Mouse (Mus musculus): Measurements from ENCODE around the gene Slc10a1. TPM values are rescaled to one million over a fixed set of nuclear protein-coding genes. Genes with fewer than 3 reads are reported as not detected.
A peak's percentile ranks its signal among the peaks of the same experiment; 100 is the strongest.
"Not testable (repeated sequence)": the region's sequence is repeated elsewhere in the genome, so short reads cannot be mapped to it uniquely, and the experiment has no call there.

Slc10a1 gene
- total RNA-seq, 2 experiments from 2014 or later: not detected

- intact Hi-C loops (cut with DNase I): no loop called here
- DNase-seq (ENCODE audit: low spot score in 2 of 2): no peak
These were observed 1.7 kb upstream of the Slc10a1 start for GRCm38 (mm10) chr12:80970181-80970705.

DNA sequence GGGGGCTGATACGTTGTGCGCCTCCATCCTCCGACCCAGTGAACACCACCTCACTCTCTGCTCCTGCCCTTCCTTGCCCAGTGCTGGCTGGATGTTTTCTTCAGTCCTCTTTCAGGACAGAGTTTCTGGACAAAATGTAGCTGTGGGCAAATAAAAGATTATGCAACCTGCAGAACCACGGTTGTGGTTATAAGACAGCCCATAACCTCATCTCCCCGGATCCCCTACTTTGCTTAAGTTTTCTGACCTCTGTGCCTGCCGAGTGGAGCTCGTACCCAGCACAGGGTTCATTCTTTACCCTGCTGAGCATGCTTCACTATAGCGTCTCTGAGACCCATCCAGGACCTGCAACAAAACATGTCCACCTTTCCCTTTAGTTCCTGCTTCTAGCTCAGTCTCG lies 587 bp downstream of the Slc10a1 start:
- DNase-seq (ENCODE audit: low spot score in 2 of 2): no peak
- intact Hi-C loops (cut with DNase I): no loop called here

DNA sequence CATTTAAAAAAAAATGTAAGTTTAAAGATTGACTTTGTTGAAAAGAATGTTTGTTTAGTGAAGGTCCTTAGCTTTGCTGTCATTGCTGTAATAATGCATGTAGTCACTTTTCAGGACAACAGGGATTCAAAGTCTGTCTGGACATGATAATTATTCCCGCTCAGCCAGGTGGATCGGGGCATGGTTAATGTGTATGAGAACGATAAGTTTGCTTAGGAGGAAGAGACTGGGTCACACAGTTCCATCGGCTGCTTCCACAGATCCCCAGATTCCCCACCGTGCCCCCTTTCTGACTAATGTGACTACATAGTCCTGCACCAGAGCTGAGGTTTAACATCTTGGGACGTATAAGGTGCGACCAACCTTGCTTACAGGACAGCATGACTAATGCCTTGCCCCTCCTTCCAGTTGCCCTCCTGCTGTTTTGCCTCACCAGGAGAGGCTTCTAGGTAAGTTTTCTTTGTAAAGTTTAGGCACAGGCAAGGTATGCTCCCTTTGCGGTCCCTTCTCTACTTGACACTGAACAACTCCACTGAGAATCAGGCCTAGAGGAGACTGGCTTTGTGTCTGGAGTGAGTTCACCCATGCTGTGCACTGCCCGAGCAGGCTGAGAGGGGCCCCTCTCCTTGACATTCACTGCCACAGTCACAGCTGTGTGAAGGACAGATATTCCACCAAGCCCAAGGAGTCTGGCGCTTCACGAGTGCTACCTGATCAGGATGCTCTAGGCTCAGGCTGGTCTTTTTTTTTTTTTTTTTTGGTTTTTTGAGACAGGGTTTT lies 2.3 kb downstream of the Slc10a1 start:
- intact Hi-C loops (cut with DNase I): no loop called here
- DNase-seq (ENCODE audit: low spot score in 2 of 2): no peak

DNA sequence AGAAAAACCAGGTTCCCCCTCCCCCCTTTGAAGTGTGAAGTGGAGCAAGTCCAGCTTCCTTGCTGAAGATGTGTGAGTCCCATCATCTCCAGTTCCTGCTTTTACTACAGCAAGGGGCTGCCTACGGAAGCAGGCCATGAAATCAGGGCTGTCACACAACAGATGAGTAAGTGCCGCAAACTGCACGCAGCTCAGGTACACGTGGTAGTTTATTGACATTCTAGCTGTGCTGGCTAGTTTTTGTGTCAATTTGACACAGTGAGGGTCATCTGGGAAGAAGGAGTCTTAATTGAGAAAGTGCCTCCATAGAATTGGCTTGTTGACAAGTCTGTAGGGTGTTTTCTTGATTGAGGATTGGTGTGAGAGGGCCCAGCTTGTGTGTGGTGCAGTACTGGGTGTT lies 5.9 kb downstream of the Slc10a1 start:
- no peak for DNase-seq (ENCODE audit: low spot score in 2 of 2)
- intact Hi-C loops (cut with DNase I): no loop called here

DNA sequence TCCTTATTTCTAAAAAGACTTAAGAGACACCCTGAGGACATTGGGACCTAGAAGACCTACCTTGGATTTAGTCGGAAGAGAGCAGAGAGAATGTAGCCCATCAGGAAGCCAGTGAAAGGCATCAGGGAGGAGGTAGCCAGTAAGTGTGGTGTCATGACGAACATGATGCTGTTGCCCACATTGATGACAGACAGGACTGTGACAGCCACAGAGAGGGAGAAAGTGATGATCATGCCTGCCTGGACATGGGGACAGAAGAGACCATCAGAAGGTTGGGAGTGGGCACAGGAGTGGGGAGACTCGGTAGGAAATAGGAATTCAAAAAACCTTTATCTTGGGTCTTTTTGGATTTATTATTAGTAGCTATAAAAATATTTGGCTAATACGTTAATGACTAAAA lies 10.5 kb downstream of the Slc10a1 start:
- intact Hi-C loops (cut with DNase I): no loop called here
- DNase-seq (ENCODE audit: low spot score in 2 of 2): no peak

- intact Hi-C loops (cut with DNase I): no loop called here
These were observed 12.5 kb downstream of the Slc10a1 start for GRCm38 (mm10) chr12:80956039-80956438.

DNA sequence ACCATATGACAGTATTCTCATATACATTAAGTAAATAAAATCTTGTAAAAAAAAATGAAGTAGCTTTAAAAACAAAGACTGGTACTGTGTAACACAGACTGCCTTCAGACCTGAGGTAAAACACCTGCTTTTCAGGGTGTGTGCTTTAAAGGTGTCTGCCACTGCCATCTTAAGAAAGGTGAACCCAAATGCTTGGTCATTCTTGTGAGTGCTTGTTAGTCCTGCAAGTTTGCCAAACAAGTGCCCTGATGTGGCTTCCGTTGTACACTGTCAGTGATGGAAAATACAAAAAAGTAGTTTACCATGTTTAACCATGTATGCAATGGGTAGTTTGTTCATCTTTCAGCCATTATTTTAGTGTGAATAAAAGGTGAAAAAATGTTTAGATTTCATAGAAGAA lies 16.0 kb downstream of the Slc10a1 start:
- no peak for DNase-seq (ENCODE audit: low spot score in 2 of 2)
- intact Hi-C loops (cut with DNase I): no loop called here

More at GRCm38 (mm10) chr12:80956039-80956438, 12.5 kb downstream of the Slc10a1 start:
- no peak for DNase-seq (ENCODE audit: low spot score in 2 of 2)

DNA sequence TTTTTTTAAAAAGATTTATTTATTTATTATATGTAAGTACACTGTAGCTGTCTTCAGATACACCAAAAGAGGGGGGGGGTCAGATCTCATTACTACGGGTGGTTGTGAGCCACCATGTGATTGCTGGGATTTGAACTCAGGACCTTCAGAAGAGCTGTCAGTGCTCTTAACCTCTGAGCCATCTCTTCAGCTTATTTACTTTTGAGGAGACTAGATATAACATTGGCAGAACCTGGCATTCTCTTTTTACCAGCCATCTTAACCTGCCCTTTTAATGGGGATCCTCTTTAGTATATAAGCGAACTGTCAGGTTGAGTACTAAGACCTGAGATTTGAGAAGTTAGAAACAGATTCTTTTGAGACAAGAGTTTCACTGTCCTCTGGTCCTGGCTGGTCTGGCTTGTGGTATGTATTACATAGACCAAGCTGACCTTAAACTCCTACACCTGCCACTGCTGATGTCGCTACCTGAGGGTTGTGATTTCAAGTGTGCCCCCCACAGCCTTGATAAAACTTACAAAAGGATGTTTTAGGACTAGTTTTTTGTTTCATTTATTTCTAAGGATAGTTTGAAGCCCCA lies 16.8 kb downstream of the Slc10a1 start:
- no peak for DNase-seq (ENCODE audit: low spot score in 2 of 2)
- intact Hi-C loops (cut with DNase I): no loop called here

- DNase-seq (ENCODE audit: low spot score in 2 of 2): not testable (repeated sequence)
- intact Hi-C loops (cut with DNase I): loop anchor here (5.0 kb wide), 1 partner anchor 157 kb away; the partner anchor contains the start of gene Susd6
These were observed 18.9 kb downstream of the Slc10a1 start for GRCm38 (mm10) chr12:80949603-80950002.

DNA sequence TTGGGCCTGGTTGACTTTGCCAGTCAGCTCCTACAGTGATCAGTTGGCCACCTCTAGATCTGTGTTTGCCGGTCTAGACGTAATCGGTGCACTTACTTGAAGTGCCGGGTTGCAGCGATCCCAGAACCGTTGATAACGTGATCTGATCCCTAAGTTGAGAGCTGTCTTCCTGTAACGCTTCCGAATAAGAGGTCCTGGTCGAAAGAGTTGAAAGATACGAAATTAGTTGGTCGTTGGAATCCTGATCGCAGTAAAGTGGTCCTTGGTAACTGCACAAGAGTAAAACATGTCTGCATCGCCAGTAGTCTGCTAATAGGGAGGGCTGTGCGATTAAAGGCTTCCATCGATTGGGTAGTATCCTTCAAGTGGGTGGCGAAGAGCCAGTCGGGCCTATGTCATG lies 20.3 kb downstream of the Slc10a1 start:
- DNase-seq (ENCODE audit: low spot score in 2 of 2): no peak
- intact Hi-C loops (cut with DNase I): loop anchor here (5.0 kb wide), 1 partner anchor 156 kb away; the partner anchor contains the start of gene Susd6

DNA sequence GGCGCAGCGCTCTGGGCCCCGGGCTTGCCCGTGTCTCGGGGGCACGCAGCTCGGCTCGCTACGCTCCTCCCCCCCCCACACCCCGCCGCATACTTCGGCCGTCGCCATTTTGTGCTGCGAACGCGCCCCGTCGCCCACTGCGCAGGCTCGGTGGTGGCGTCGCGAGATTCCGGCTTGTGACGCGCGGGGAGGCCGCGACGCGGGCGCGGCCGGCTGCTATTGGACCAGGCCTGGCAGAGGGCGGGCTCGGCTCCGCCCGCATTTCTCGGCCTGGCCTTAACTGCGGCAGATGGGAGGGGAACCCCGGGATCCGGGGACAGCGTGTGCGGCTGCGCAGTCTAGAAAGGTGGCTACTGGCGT lies 22.5 kb downstream of the Slc10a1 start:
- intact Hi-C loops (cut with DNase I): loop anchor here (5.0 kb wide), 1 partner anchor 154 kb away; the partner anchor contains the start of gene Susd6
- DNase-seq (ENCODE audit: low spot score in 2 of 2): peak; percentile 95 to 96

- peak; percentile 97 for DNase-seq (ENCODE audit: low spot score in 2 of 2)
- intact Hi-C loops (cut with DNase I): loop anchor here (5.0 kb wide), 1 partner anchor 153 kb away; the partner anchor contains the start of gene Susd6
These were observed 23.0 kb downstream of the Slc10a1 start, which contains the start of gene Srsf5 for GRCm38 (mm10) chr12:80945334-80945995. Srsf5 (plus strand) TSS chr12:80945504.

DNA sequence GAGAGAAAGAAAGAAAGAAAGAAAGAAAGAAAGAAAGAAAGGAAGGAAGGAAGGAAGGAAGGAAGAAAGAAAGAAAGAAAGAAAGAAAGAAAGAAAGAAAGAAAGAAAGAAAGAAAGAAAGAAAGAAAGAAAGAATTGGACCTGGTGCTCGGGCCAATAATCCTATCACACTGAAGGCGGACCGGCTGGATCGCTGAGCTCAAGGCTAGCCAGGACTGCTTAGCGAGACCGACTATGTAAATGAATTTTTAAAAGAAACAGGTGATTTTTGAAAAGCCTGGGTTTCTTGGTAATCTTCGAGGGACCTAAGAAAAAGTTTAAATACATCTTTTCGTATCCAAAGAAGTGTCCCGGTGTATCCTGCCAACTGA lies 23.6 kb downstream of the Slc10a1 start:
- intact Hi-C loops (cut with DNase I): loop anchor here (5.0 kb wide), 1 partner anchor 153 kb away; the partner anchor contains the start of gene Susd6
- DNase-seq (ENCODE audit: low spot score in 2 of 2): not testable (repeated sequence)

DNA sequence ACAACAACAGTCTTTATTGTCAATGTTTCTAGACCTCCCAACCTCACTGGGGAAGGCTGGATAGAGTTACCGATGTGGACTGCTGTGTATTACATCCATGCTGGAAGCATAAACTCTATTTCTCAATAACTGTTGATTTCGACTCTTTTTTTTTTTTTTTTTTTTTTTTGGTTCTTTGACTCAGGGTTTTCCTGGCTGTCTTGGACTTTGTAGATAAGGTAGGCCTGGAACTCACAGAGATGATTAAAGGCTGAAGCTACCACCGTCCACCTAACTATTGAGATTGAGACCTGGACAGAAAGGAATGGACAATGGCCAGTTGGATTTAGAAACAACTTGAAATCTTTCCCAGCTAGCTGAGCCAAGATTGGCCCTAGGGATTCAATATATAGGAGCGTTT lies 24.3 kb downstream of the Slc10a1 start:
- intact Hi-C loops (cut with DNase I): no loop called here
- no peak for DNase-seq (ENCODE audit: low spot score in 2 of 2)

GRCm38 (mm10) chr12:80943395-80943794 lies 25.1 kb downstream of the Slc10a1 start:
- intact Hi-C loops (cut with DNase I): no loop called here
- no peak for DNase-seq (ENCODE audit: low spot score in 2 of 2)

GRCm38 (mm10) chr12:80941886-80942285 lies 26.6 kb downstream of the Slc10a1 start:
- no peak for DNase-seq (ENCODE audit: low spot score in 2 of 2)
- intact Hi-C loops (cut with DNase I): no loop called here

- DNase-seq (ENCODE audit: low spot score in 2 of 2): no peak
- intact Hi-C loops (cut with DNase I): no loop called here
These were observed 29.3 kb downstream of the Slc10a1 start for GRCm38 (mm10) chr12:80939165-80939564.

- DNase-seq (ENCODE audit: low spot score in 2 of 2): no peak
- intact Hi-C loops (cut with DNase I): no loop called here
These were observed 29.9 kb downstream of the Slc10a1 start for GRCm38 (mm10) chr12:80938642-80939041.

DNA sequence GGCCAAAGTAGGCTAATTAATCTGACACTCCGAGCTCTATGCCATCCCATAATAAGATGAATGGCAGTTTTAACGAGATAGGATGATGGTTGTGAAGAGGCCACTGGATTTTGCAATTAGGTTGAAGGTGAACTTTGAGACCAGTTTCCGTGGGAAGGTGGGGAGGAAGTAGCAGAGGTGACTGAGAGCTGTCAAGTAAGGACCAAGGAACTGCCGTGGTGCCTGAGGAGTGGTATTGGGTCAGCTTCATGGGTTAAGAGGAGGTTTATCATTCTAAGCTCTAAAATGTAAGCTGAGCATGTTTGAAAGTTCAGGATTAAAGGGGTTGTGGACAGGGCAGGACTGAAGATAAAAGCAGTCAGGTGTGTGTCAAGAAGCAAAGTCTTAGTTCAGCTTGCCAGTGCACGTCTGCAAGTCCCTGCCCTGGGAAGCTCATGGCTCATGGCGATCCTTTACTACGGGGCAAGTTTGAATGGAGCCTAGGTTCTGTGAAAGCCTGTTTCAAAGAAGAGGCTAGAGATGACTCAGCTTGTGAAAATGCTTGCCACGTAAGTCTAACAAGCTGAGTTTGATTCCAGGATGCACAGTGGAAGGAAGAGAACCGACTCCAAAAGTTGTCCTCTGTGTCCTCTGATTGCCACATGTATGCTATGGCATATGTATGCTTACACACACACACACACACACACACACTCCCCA lies 31.0 kb downstream of the Slc10a1 start:
- intact Hi-C loops (cut with DNase I): no loop called here
- DNase-seq (ENCODE audit: low spot score in 2 of 2): no peak

GRCm38 (mm10) chr12:80936751-80937150 lies 31.8 kb downstream of the Slc10a1 start:
- intact Hi-C loops (cut with DNase I): no loop called here
- no peak for DNase-seq (ENCODE audit: low spot score in 2 of 2)
